Mouse (Mus musculus) hindbrain, embryonic 11.5 days (tissue): ENCODE measurements around the gene Fam136a. TPM values are rescaled to one million over a fixed set of nuclear protein-coding genes. Genes with fewer than 3 reads are reported as not detected.
A peak's percentile ranks its signal among the peaks of the same experiment; 100 is the strongest.

Experiments
- ATAC-seq: fragments of 200-750 bp; cut with Nextera tagmentation; 2 replicates; pipeline ENCODE4 v1.8.0; 2017; ENCODE audit warnings: mild to moderate bottlenecking, moderate TSS enrichment, moderate library complexity; ENCODE audit not compliant: low FRiP score
- DNase-seq: peaks from one replicate; pipeline ENCODE4 v3.0.0-alpha.2; 2015; ENCODE audit warnings: low spot score
- H3K27ac ChIP-seq: fragments of 300-500 bp; sonication (generic); 2 replicates; pipeline ENCODE4 v1.5.1; 2014; ENCODE audit warnings: mild to moderate bottlenecking, low read depth, low read length
- H3K27me3 ChIP-seq: fragments of 300-500 bp; sonication (generic); 2 replicates; pipeline ENCODE4 v1.6.1; 2014; ENCODE audit warnings: mild to moderate bottlenecking, low read length, moderate library complexity, mixed read lengths; ENCODE audit not compliant: control insufficient read depth, insufficient read depth
- H3K36me3 ChIP-seq: fragments of 300-500 bp; sonication (generic); 2 replicates; pipeline ENCODE4 v1.6.1; 2014; ENCODE audit warnings: mild to moderate bottlenecking, low read length, moderate library complexity, mixed read lengths; ENCODE audit not compliant: control insufficient read depth, insufficient read depth
- H3K4me1 ChIP-seq: fragments of 300-500 bp; sonication (generic); replicated peaks from 2 replicates; pipeline ENCODE4 v1.6.1; 2014; ENCODE audit warnings: low read length, mixed read lengths; ENCODE audit not compliant: control insufficient read depth, insufficient read depth
- H3K4me2 ChIP-seq: fragments of 300-500 bp; sonication (generic); replicated peaks from 2 replicates; pipeline ENCODE4 v1.6.1; 2014; ENCODE audit warnings: mild to moderate bottlenecking, low read depth, low read length
- H3K4me3 ChIP-seq: fragments of 300-500 bp; sonication (generic); 2 replicates; pipeline ENCODE4 v1.5.1; 2014; ENCODE audit warnings: low read depth, low read length
- H3K9ac ChIP-seq: fragments of 300-500 bp; sonication (generic); 2 replicates; pipeline ENCODE4 v1.6.1; 2014; ENCODE audit warnings: low read depth, low read length
- H3K9me3 ChIP-seq: fragments of 300-500 bp; sonication (generic); 2 replicates; pipeline ENCODE4 v1.6.1; 2016; ENCODE audit warnings: low read length; ENCODE audit not compliant: control insufficient read depth
- WGBS: fragments of 180-500 bp; shearing (Covaris S2); extraction: QIAGEN DNeasy Blood & Tissue Kit; methylation state at CpG from one replicate; pipeline ENCODE4 v1.1.7; 2014; 5-methylcytosine and 5-hydroxymethylcytosine counted together
- polyA plus RNA-seq: library from polyadenylated mRNA; unstranded; fragments of >200 nt; fragmentation: Nextera tagmentation; extraction: Ambion mirVana; gene quantifications from 2 replicates; pipeline ENCODE4 v1.2.1, GENCODE M21; 2014

Fam136a gene
- polyA plus RNA-seq, 1 experiment from 2014 or later: 137 TPM

DNA sequence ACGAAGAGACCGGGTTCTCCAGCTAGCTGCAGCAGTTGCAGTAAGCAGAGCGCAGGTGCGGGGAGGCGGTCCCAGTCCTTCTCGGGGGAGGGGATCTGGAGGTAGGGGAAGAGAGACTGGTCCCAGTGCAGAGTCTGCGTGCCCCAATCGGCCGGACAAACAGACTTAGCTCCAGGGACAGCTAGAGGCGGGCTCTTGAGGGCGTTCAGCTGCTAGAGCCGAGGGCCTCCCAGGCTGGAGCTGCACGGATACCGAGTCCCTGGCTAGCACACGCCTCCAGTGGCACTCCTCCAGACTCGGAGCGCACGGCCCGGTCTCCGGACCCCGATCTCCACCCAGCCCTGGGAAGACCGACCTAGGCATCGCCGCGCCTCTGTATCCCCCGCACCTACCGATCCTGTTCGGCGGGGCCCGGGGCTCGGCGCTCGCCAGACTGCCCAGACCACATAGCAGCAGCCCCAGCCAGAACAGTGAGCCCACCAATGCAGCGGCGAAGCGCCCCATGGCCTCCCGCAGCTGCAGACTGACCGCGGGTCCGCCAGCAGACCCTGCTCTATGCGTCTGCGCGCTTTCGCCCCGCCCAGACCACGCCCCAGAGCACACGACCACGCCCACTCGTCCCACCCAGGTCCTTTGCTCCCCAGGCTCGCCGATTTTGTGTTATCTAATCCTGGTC, 31.3 kb downstream of the Fam136a start, which contains the start of gene Pcyox1:
Gene Pcyox1, minus strand, starts transcription at position 574 of the 676 bp plus-strand sequence.
- H3K4me1 ChIP-seq: peaks cover 8% of the 10 kb centered on the region; the same call in 1 of the 2 replicates
- no peaks in the 10 kb centered on the region for H3K9me3 ChIP-seq
- peak within 1 kb of the TSS; percentile 92 for H3K9ac ChIP-seq
- H3K4me3 ChIP-seq: peak within 1 kb of the TSS; percentile 85
- peaks cover 5% of the 10 kb centered on the region for H3K36me3 ChIP-seq
- H3K27ac ChIP-seq: peak within 1 kb of the TSS; percentile 83
- DNase-seq: peak; percentile 94
- WGBS: under 1% methylated on average over 48 of the region's 51 CpGs
- H3K4me2 ChIP-seq: peak within 1 kb of the TSS; percentile 72
- ATAC-seq: peak; percentile 96
- no peaks in the 10 kb centered on the region for H3K27me3 ChIP-seq

DNA sequence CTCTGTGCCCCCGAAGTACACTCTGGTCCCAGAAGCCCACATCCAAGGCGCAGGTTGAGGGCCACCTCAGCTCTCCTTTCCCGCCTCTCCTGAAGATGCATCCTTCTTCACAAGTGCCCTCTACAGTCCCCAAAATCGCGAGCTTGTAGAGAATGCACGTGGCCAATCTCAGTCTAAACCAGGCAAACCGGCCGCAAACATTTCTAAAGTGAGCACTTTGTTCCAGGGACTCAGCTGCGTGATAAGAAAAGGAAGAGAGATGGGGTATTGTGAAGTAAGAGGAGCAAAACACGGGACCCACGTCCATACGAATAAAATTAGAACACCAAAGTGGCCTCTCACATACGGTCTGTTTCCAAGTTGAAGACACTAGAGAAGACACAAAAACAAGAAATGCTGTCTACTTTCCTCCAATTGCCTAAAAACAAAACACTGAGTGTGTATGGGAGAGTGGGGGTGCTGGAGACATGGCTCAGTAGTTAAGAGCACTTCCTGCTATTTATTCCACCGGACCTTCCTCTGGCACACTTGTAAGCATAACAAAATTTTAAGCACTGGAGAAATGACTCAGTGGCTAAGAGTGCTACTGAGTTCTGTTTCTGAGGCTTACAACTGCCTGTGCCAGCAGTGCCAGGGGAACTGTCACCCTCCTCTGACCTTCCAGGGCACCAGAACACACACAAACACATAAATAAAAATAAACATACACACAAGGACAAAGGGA, 32.0 kb downstream of the Fam136a start:
- peaks cover 8% of the 10 kb centered on the region; the same call in 1 of the 2 replicates for H3K4me1 ChIP-seq
- peak overlapping the region; percentile 85 for H3K4me3 ChIP-seq
- WGBS: 8% methylated on average over 14 of the region's 14 CpGs
- ATAC-seq: no peak
- no peaks in the 10 kb centered on the region for H3K27me3 ChIP-seq
- H3K9me3 ChIP-seq: no peaks in the 10 kb centered on the region
- peak overlapping the region; percentile 72 for H3K4me2 ChIP-seq
- no peaks in the 10 kb centered on the region for H3K36me3 ChIP-seq
- no peak for DNase-seq
- H3K9ac ChIP-seq: peak overlapping the region; percentile 92
- H3K27ac ChIP-seq: peak overlapping the region; percentile 83; the same call in 1 of the 2 replicates

DNA sequence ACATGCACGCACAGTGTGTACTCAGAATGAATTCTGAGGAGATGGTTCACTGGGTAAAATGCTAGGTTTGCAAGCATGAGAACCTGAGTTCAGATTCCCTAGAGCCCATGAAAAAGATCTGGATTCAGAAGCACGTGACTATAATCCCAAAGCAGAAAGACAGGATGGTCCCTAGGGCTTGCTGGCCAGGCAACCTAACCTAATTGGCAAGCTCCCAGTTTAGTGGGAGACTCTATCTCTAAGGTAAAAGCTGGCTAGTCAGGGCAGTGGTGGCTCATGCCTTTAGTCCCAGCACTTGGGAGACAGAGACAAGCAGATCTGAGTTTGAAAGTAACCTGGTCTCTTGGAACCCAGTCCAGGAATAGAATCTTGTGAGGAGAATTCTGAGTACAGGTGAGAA, 33.5 kb downstream of the Fam136a start:
- DNase-seq: no peak
- Histone ChIP-seq H3K4me3 (0 out of 2 replicates have a peak overlapping the region, but pooled peaks have one; percentile 8), H3K9me3 (no peaks in the 10 kb centered on the region), H3K4me2 (no peak overlapping the region), H3K27ac (no peak overlapping the region), H3K9ac (no peak overlapping the region), H3K27me3 (no peaks in the 10 kb centered on the region), H3K4me1 (peaks cover 8% of the 10 kb centered on the region; the same call in 1 of the 2 replicates), H3K36me3 (no peaks in the 10 kb centered on the region)
- 76% methylated on average over 2 of the region's 2 CpGs for WGBS
- ATAC-seq: no peak

DNA sequence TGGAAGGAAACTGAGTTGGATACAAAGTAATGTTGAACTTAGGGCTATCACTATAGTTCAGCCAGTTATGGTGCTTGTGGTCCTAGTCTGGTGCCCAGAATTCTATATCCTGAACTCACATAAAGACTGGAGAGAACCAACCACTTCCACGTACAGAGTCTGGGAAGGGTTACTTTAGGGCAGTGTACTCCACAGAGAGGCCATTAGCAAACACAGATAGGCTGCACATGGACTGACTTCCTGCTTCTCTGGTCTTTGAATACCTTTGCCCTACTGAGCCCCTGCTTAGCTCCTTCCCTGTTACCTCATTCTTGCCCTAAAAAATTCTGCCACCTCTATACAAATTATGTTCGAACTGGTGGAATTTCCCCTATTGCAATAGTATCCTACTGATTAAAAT, 34.5 kb downstream of the Fam136a start:
- no peak overlapping the region for H3K4me2 ChIP-seq
- H3K9me3 ChIP-seq: no peaks in the 10 kb centered on the region
- no peaks in the 10 kb centered on the region for H3K27me3 ChIP-seq
- no peak overlapping the region for H3K9ac ChIP-seq
- DNase-seq: no peak
- H3K4me1 ChIP-seq: peaks cover 6% of the 10 kb centered on the region; the same call in 1 of the 2 replicates
- no peaks in the 10 kb centered on the region for H3K36me3 ChIP-seq
- 86% methylated on average over 2 of the region's 2 CpGs for WGBS
- no peak overlapping the region for H3K4me3 ChIP-seq
- H3K27ac ChIP-seq: no peak overlapping the region
- ATAC-seq: no peak

DNA sequence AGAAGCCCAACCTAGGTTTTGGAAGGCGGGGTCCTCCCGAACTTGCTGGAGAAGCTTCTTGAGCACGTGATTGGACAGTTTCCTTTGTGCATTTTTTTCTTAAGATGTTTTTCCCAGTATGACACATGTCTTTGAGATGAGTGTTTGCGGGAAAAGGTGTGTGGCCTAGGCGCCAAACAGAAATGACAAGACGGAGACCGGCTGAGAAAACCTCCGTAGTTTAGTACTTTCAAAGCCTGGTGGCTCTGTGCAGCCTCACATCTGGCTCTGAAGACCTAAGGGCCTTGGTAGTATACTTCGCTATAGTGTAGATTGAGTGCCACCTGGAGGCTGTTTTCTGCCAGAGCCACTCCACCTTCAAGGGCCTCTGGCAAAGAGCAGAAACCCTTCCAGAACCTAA, 35.5 kb downstream of the Fam136a start:
- Histone ChIP-seq H3K27me3 (no peaks in the 10 kb centered on the region), H3K36me3 (no peaks in the 10 kb centered on the region), H3K9ac (no peak overlapping the region), H3K4me2 (peak overlapping the region; percentile 20; the same call in 1 of the 2 replicates), H3K4me1 (no peaks in the 10 kb centered on the region), H3K27ac (no peak overlapping the region), H3K4me3 (no peak overlapping the region), H3K9me3 (no peaks in the 10 kb centered on the region)
- peak; percentile 77 for DNase-seq
- no peak for ATAC-seq
- WGBS: 7% methylated on average over 9 of the region's 9 CpGs

DNA sequence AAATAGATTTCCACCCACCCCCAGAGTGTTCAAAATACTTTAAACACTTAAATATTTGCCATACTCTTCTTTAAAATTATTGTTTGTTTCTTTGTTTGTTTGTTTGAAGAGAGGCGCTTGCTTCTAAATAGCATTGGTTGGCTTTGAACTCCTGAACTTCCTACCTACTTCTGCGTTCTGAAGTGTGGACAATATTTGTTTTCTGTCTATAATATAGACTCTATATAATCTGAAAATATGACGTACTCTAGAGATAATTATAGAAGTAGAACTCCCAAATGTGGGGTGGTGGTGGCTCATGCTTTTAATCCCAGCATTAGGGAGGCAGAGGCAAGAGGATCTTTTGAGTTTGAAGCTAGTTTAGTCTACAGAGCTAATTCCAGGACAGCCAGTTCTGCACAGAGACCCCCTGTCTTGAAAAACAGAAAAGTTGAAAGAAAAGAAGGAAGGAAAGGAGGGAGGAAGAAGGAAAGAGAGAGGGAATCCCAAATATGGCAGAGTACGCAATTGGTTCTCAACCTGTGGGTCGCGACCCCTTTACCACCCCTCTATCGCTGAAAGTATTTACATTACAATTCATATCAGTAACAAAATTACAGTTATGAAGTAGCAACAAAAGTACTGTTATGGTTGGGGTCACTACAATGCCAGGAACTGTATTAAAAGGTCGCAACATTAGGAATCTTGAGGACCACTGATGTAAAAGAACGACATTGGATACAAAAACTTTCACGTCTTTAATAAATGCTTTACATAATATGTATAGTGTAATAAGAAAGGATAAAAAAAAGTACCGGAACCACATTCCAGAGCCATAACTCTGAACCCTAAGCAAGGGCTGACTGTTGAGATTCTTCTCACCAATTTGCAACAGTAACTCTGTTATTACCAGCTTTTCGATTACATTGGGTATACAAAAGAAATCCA, 37.5 kb downstream of the Fam136a start:
- Histone ChIP-seq H3K4me3 (peak overlapping the region; percentile 88), H3K9ac (no peak overlapping the region), H3K36me3 (no peaks in the 10 kb centered on the region), H3K4me1 (no peaks in the 10 kb centered on the region), H3K27ac (no peak overlapping the region), H3K9me3 (no peaks in the 10 kb centered on the region), H3K27me3 (no peaks in the 10 kb centered on the region), H3K4me2 (peak overlapping the region; percentile 28; the same call in 1 of the 2 replicates)
- DNase-seq: peak; percentile 40
- WGBS: 39% methylated on average over 12 of the region's 12 CpGs
- no peak for ATAC-seq

DNA sequence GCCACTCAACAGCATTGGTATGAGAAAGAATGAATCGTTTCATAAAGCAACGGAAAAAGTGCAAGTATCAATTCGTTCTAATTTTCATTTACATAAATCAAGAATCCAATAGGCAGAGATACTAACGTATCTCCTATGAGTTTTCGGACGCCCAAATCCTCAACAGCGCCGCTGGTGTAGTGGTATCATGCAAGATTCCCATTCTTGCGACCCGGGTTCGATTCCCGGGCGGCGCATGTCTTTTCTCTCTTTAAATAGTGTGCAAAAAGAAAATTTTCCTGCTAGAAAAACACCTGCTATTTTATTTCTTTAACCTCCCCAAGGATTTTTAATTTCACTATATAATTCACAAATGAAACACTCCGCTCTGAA, 38.3 kb downstream of the Fam136a start:
- H3K27me3 ChIP-seq: no peaks in the 10 kb centered on the region
- peak overlapping the region; percentile 100; the same call in 1 of the 2 replicates for H3K27ac ChIP-seq
- H3K9me3 ChIP-seq: no peaks in the 10 kb centered on the region
- peak overlapping the region; percentile 88 for H3K4me3 ChIP-seq
- peak; percentile 91 for DNase-seq
- H3K9ac ChIP-seq: peak overlapping the region; percentile 100
- no peaks in the 10 kb centered on the region for H3K36me3 ChIP-seq
- under 1% methylated on average over 15 of the region's 15 CpGs for WGBS
- H3K4me2 ChIP-seq: peak overlapping the region; percentile 70
- no peaks in the 10 kb centered on the region for H3K4me1 ChIP-seq
- ATAC-seq: peak; percentile 81

DNA sequence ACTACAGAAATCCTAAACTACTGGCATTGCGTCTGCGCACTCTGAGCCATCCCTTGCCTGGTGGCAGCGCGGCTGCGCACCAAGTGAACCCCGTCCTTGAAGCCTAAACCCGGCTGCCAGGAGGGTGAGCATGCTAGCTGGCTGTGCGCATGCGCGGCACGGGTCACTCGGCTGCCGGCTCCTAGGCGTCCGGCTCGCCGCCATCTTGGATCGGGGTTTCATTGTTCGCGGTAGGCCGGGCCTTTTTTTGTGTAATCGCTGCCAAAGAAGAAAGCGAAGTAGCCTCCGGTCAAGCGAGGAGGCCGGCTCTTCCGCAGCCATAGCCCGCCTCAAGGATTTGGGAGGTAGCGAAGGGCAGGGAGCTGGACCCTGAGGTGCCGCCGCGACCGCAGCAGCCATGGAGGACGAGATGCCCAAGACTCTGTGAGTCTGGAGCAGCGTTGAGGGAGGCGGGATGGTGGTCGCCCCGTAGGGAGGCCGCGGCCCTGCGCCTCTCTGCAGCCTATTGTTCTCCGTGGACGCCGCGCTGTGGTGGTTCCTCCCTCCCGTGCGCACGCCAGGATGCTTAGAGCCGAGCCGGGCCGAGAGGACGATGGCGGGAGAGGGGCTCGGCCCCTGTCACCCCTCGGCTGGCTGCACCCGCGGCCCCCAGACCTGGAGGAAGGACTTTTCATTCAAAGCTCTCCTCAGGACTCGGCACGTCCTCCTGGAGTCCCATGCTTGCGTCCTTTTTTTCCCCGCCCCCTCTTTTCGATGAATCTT, 38.8 kb downstream of the Fam136a start, which contains the start of gene Tia1:
Gene Tia1, plus strand, starts transcription at position 120 of the 762 bp plus-strand sequence.
- DNase-seq (peak; percentile 98), ATAC-seq (peak; percentile 96)
- H3K27me3 ChIP-seq: no peaks in the 10 kb centered on the region
- H3K9ac ChIP-seq: peak within 1 kb of the TSS; percentile 100
- H3K36me3 ChIP-seq: no peaks in the 10 kb centered on the region
- no peaks in the 10 kb centered on the region for H3K9me3 ChIP-seq
- WGBS: under 1% methylated on average over 62 of the region's 62 CpGs
- no peaks in the 10 kb centered on the region for H3K4me1 ChIP-seq
- H3K4me2 ChIP-seq: peak within 1 kb of the TSS; percentile 70
- H3K27ac ChIP-seq: peak within 1 kb of the TSS; percentile 100
- peak within 1 kb of the TSS; percentile 88 for H3K4me3 ChIP-seq
